Mouse (Mus musculus) cerebellum, postnatal 25 days (tissue): ENCODE measurements around the gene Gm884.

Source experiments
- DNase-seq, 2 experiments: peaks; one replicate each; pipeline ENCODE4 v3.0.0; 2021; ENCODE audit warnings: mixed read lengths in 2 of 2

Gene Gm884

GRCm38 (mm10) chr11:103621040-103621439, at the start of gene Gm884:
Gene Gm884, minus strand, starts transcription at chr11:103621140.
- DNase-seq: no peak

DNA sequence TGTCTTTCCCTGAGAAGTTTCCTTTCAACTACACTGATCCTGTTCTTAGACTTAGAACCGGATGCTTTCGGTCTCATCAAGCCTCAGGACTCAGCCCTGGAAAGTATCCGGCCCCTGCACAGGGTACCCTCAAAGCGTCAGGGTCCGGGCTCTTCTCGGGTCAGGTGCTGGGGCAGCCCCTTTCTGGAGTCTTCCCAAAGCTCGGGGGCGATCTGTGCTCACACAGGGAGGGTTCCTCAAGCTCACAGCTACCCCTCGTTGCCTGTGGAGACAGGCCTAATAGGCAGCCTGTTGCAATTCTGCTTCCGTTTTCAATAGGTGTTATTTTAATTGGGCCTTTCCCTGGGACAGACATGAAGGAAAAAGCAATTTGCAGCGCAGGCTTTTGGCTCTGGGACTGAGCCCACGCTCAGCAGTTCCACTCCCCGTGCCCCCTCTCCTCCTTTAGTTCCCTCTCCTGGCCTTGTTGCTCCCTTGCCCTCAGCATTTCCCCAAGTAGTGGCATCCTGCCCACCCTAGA, 46.0 kb upstream of the Gm884 start:
- DNase-seq: no peak

GRCm38 (mm10) chr11:103666181-103666906, 45.4 kb upstream of the Gm884 start:
- peak; percentile 37 to 44 for DNase-seq

- DNase-seq: no peak
Measured at GRCm38 (mm10) chr11:103665695-103666094, 44.8 kb upstream of the Gm884 start.

- DNase-seq: no peak
Measured at GRCm38 (mm10) chr11:103663119-103663518, 42.2 kb upstream of the Gm884 start.

DNA sequence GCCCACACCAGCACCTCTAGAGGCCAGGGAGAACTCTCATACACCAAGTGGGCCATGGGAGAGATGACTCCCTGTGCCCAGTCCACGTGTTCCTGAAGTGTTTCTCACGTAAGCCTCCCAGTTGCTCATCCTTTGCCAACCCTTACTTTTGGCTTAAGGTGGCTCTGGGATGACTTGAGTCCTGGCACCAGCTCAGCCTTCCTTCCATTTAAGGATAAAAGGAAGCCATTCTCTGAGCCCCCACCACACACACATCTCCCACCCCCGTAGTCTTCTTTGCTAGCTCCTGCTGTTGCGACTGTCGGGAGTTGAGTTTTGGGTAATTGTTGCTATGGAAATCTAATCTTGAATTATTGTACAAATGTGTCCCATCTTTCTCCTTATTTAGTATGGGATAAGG, 41.6 kb upstream of the Gm884 start:
- DNase-seq: no peak

GRCm38 (mm10) chr11:103661863-103662262, 40.9 kb upstream of the Gm884 start:
- DNase-seq: peak in 1 of 2 experiments; percentile 33

GRCm38 (mm10) chr11:103658189-103658588, 37.2 kb upstream of the Gm884 start:
- no peak for DNase-seq

- DNase-seq: no peak
Measured at GRCm38 (mm10) chr11:103656520-103656919, 35.6 kb upstream of the Gm884 start.

GRCm38 (mm10) chr11:103653359-103653965, 32.5 kb upstream of the Gm884 start:
- no peak for DNase-seq

DNA sequence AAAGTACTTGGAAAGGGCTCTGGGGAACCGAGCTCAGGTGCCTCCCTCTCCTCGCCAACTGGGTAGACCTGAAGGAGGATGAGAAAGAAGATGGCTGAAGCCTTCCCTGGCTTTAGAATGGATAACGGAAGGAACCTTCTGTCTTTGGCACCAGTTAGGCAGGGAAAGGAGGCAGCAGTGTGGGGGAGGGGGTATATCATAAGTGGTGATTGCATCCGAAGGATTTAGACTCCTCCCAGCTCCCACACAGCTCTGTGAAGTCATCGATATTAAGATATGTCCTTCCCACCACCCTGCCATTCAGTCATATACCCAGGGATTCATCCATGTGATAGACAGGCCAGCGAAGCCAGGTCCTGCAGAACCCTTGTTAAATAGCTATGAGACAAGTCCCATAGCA, 30.5 kb upstream of the Gm884 start:
- no peak for DNase-seq

GRCm38 (mm10) chr11:103649983-103650493, 29.1 kb upstream of the Gm884 start:
- DNase-seq: peak in 1 of 2 experiments; percentile 28

DNA sequence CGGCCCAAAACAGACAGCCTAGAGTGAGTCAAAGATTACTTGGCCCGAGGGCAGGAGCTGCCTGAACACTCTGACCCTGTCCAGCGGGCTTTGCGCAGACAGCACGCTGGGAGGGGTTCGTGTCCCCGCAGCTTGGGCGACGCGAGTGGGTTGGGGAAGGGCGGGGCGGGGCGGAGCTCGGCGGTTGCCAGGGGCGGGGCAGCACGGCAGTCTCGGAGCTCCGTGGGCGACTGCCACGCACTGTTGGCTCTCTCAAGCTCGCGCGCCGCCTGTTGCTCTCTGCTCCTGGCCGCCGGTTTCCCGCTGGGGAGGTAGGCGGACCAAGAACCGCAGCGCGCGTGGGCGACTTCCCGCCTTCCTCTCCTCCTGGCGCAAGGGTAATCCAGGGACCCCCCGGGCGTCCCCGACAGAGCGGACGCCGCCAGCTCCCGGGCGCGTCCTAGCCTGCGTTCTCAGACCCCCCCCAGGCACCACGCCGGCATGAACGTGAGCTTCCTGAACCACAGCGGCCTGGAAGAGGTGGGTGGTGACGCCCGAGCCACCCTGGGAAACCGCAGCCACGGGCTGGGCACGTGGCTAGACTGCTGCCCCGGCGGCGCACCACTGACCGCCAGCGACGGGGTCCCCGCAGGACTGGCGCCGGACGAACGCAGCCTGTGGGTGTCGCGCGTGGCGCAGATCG, 28.5 kb upstream of the Gm884 start, which contains the start of gene Rprml:
Gene Rprml, plus strand, starts transcription at position 270 of the 682 bp plus-strand sequence.
- DNase-seq: peak; percentile 30 to 51

- DNase-seq: no peak
Measured at GRCm38 (mm10) chr11:103648656-103649055, 27.7 kb upstream of the Gm884 start.

DNA sequence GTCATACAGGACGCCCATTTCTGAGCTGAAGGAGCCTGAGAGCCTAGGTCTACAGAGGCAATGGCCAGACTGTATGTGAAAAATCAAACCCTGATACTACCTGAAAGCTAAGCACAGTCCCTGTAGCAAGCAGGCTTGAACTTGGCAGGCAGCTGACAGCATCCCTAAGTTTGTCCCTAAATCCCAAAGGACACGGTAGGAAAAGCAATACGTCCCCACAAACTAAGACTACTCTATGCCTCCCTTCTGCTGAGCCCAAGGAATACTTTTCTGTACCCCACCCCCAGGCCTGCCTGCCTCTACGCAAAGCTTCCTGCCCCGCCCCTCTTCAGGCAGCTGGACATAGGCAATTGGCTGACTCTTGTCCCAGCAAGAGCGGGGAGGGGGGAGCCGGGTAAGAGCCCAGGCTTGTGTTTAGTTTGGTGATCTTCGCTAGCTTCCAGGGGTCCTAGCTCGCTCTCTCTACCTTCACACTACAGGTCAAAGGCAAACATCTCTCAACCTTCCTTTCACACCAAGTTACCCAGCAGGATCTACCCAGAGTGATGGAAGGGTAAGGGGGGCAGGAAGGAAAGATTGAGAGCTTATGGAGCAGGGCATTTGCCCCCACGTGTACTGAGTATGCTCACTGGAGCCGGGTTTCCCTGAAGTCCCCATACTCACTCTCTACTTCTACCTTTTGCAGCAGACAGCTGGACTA, 27.1 kb upstream of the Gm884 start:
- no peak for DNase-seq

GRCm38 (mm10) chr11:103646301-103646700, 25.4 kb upstream of the Gm884 start:
- DNase-seq: no peak

- DNase-seq: peak; percentile 41 to 58
Measured at GRCm38 (mm10) chr11:103645731-103646130, 24.8 kb upstream of the Gm884 start.

DNA sequence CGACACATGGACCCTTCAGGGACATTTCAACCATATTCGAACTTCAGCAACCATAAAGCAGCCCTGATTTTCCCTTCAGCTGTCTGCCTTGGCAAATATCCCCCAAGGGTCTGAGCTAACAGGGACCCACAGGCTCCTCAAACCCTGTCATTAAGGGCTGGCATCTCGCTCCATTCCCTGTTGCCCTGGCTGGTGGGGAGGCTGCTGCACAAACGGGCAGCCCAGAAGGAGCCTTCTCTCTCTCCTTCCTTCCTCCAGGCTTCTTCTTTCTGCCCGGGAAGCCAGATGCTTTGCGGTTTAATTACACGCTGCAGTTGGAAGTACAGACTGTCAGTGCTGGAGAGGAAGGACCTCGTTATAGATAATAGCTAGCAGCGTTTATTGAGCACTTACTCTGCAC, 22.3 kb upstream of the Gm884 start:
- DNase-seq: no peak

DNA sequence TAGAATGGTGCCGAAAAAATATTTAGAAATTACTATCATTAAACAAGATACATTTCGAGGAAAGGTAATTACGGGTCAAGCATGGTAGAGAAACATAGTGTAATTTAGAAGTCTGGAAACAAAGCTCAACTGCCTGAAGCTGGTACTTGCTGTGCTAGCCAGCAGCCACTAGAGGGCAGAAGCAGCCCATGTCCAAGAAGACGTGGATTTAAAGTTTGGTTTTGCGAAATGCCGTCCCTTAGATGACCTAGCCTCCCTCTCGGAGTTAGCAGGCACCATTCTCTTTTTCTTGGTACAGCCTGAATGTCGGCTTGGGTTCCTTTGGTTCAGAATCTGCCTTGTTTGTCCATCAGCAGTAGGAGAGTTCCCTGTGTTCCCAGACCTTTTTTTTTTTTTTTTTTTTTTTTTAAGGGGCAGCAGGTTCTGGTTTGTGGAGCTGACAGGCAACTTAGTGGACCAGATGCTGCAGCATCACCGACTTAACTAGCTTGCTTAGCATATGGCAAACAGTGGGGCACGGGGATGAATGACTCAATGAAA, 18.5 kb upstream of the Gm884 start:
- DNase-seq: peak; percentile 68 to 77

DNA sequence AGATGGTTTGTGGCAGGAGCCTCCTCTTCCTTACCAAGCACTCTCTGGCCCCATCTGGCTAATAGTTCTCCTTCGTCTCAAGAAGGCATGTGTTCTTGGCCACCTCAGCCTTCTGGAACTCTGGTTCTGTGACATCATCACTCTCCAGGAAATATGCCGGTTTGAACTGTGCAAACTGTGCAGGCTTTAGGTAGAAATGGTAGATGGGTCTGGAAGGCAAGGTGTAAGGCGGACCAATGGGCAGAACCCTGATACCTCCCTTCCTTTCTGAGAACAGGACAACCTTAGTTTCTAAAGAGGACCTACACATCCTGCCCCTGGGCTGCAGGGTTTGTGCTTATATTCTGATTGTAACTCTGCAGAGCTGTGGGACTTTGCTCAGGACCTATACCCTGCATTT, 17.9 kb upstream of the Gm884 start, which contains the start of gene Lyzl6:
Gene Lyzl6, minus strand, starts transcription at position 101 of the 400 bp plus-strand sequence.
- DNase-seq: no peak

DNA sequence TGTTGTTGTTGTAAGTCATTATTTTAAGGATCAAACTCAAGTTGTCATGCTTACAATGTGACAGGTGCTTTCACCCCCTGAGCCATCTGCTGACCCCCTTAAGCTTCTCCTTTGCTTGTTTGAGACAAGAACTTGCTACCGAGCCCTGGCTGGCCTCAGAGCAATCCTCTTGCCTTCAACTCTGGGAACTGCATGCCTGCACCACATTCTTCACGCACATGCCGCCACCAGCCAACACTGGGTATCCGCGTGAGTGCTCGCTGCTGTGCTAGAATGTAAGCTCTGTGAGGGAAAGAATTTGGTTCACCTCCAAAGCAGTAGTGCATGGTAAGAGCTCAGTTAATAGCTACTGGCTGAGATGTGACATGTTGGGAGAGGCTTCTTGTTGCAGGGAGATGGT, 15.3 kb upstream of the Gm884 start:
- DNase-seq: no peak

GRCm38 (mm10) chr11:103635481-103635880, 14.5 kb upstream of the Gm884 start:
- no peak for DNase-seq
